Mouse (Mus musculus) hindlimb bud, embryonic 11.5 days (tissue): ENCODE measurements around the gene 4930544G11Rik.

Source experiments
- DNase-seq: peaks from one replicate; pipeline ENCODE4 v3.0.0-alpha.2; 2012; ENCODE audit warnings: low read depth, low spot score; ENCODE audit errors: extremely low spot score

Gene 4930544G11Rik

DNA sequence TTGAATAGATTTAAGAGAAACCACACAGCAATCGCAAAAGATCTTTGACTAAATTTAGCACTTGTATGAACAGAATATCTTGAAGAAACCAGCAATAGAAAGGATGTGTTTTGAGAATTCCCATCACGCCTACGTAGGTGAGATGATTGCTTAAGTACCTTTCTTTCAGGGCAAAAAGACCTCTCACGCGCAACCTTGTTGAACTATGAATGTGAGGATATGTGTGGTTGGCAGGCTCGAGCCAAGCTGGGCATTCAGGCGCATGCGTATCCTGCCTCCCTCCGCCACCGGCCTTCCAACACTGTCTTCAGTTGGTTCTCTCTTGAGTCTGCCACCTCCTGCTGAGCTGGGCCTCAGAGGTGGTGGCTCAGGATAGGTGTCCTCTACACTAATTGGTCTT is at the start of gene 4930544G11Rik:
Gene 4930544G11Rik, plus strand, starts transcription at position 301 of the 400 bp plus-strand sequence.
- DNase-seq, result no peak

DNA sequence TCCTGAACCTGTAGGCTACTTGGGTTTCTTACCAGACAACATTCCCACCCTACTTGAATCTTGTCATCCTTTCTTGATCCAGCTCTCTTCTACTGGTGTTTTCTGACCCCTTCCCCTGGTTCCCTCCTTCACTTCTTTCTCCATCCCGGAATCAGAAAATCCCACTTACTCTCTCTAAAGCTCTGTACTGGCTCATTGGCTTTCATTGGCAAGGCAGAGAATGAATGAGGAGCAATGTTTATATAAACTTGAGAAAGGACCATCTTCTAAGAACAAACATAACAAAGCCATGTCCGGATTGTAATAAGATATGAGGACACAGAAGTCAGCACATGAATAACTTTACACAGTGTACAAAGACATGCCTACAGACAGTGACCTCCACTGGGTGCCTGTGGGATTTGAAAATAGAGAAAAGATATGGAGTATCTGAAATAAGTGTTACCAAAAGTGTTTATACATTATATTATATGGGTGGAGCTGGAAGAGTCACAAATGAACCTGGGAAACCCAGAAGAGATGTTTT is 45.7 kb upstream of the 4930544G11Rik start:
- no peak for DNase-seq

DNA sequence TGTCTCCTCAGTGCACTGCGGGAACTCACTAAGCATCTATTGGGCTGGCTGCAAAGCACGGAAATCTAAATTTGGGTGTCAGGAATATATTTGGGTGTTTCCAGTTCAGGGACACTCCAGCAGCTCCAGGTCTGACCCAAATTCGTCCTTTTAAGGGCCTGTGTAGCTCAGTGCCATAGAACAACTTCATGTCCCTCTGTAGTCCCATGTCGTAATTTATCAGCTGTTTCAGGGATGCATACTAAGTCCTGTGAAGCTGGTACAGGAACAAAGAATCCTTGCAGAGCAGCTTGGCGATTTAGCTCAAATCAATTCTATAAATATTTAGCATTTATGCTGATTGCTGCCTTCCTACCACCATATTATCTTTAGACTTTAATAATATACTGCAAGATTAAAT is 37.0 kb upstream of the 4930544G11Rik start:
- no peak for DNase-seq

DNA sequence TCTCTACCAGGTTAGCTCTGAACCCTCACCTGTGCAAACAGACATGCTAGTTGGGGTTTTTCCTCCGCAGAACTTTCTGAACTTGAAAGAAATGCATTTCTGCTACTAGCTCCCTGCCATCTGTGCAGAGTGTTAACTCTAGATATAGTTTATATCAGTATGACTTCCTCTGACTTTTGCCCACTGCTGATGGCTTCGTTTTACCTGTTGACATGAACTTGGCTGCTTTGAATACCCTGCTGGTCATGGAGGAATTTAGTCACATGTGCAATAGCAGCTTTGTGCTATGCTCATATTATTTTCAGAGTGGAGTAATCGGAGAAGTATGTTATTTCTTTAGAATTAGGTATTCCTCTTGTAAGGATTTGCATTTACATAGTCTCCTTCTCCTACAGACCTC is 30.7 kb upstream of the 4930544G11Rik start:
- DNase-seq, result no peak

DNA sequence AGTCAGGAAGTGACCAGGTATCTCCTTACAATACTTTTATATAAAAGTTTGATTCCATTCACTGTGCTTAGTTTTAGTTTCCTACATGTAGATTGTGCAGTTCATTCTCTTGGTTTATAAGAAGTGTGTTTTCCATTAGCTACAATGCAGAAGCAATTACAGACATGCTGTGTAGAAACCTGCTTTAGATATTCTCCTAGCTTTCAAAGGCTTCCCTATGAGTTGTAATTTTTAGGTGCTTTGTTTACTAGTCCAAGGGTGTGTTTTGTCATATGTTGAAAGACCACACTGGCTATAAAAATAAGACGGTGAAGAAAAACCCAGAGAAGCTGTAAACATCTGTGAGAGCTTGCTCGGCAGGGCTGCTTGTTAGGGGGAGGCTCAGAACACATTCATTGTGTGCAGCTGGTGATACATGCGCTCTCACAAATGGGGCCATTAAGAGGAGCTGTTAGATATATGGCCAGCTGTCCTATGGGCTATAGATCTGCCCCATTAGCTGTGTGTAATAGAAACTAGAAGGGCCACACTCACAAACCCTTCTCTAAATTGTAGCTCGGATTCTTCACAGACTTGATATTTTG is 28.8 kb upstream of the 4930544G11Rik start:
- peak; percentile 77 for DNase-seq

DNA sequence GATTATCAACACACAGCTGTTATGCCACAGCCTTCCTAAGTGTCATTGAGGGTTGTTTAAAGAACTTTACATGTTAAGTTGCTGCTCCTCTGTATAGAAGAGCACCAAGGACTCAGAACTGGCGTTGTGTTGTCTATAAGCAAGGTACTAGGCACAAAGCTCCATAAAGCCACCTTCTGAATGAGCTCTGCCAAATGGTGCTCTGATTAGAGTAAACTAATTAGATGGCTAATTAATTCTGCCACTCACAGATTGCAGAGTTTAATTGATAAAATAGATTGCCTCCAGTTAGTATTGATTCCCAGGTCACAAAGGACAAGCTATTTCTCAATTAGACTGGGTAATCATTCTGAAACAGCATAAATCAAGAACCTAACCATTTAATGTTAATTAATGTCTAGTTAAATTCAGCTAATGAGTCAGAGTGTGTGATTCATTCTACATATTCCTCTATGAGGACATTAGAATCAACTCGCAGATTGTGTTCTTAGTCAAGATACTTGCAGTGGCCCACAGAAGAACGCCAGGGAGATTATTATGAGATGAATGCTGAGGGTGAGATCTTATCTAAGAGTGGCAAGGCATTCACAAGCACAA is 26.6 kb upstream of the 4930544G11Rik start:
- no peak for DNase-seq

DNA sequence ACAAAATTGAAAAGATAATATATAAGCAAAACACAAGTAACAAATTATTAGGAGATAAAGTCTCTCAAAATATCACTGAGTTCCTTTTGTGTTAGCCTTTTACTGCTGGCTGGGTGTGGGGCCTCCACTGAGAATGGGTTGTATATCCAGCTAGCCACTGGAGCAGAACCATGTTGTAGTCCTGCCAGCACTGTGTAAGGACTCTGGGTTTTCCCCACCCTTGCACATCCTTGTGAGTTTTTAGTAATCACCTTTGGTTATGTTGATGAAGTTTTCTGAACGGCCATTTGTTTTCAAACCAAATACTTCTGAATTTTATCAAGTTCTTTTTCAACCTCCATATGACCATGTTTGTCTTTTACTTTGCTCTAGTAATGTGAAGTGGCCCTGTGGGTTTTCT is 21.9 kb upstream of the 4930544G11Rik start:
- DNase-seq, result no peak

DNA sequence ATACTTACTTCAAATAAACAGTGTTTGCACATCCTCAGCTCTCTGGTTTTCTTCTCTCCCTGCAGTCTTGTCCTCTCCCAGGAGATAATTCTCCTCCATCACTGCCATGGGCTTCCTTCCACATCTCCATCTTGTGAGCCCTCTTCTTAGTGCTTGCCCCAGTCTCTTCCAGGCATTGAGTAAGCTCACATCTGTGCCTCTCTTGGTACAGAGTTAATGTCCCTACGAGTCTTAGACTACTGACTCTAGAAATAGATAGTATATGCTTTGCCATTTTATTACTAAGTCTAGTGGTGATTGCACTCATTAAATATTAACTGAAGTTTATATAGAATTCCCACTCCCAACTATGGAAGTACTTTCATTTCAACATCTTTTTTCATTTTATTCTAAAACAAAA is 19.6 kb upstream of the 4930544G11Rik start:
- no peak for DNase-seq

DNA sequence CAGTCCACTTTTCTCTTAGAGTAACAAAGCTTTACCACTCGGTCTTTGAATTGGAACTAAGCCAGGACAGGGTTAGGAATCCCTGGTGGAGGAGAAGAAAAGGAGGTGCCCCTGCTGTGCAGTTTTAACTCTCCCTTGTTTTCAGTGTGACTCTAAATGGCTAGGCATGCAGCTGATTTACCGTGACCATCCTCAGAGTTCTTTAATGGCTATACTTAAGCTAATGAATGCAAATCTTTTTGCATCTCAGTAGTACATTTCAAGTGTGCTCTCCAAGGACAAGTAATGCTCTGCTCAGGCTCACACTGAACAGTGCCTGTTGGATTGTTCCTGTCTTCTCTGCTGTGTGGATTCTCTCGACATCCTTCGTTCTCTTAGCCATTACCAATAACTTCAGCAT is 19.2 kb upstream of the 4930544G11Rik start:
- DNase-seq, result no peak

DNA sequence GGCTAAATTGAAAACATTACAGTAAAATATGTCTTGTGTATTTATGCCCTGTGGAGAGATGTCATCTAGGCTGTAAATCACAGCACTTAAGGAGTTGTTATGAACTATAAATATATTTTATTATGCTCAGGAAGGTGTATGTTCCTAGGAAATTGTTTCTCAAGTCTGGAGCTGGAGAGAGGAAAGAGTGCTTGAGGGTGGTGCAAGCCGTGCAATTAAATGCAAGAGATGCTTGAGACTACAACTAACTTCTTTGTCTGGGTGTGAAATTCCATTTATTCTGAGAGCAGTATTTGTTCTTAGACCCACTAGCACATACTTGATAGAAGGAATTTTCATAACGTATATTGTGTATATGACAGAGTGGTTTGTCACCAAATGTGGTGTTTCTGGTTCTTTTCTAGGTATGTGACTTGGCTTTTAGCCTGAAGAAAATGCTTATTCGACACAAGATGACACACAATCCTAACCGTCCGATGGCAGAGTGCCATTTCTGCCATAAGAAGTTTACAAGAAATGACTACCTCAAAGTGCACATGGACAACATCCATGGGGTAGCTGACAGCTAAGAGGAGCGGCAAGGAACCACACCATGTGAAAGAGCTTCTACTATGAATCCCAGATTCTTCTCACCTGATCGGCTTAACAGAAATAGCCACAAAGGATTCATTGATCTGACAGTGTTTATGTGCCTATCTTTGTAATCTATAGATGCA is 16.7 kb upstream of the 4930544G11Rik start:
- DNase-seq, result no peak

DNA sequence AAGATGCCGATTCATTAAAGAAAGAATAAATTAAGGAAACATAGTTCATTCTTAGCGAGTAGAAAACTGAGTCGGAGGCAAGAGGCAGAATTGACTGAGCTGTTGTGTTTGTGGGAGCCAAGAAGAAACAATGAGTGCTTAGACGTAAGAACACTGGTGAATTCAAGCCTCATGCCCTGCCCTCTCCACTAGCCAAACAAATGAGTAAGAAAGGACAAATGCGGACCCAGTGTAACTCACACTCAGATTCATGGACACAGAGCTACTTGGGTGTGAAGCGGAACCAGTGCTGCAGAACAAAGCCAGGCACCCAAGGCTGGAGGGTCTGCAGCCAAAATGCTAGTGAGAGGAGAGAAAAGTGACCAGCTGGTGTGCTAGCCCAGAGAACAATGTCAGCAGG is 1.9 kb upstream of the 4930544G11Rik start:
- DNase-seq, result no peak

DNA sequence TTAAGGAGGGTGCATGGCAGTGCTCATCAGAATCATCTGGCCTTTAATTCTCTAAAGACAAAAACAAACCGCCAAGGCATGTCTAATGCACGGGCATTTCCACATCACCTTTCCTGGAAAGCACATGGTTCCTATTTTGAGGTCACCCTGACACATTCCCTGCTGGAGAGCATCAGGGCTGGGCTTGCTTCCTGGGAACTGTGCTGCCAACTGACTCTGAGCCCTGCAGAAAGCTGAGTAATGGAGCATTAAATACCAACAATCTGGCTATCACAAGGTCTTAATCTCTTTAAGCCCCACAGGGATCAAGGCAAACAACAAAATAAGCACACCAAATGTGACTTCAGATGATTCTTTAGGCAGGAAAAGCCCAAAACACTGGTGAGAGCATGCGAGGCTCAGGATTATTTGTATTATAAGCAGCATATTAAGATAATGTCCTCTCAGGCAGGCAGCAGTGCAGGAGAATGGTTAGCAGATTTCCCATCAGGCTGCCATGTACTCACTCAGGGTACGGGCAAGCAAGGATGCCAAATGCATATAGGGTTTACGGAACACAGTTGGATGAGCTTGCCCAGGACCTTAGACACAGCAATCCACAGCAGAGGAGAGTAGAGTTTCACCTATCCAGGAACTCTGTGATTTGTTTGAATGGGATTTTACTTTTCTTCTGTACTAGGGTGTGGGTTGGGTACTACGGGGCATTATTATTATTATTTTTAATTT is 17.1 kb downstream of the 4930544G11Rik start:
- no peak for DNase-seq

DNA sequence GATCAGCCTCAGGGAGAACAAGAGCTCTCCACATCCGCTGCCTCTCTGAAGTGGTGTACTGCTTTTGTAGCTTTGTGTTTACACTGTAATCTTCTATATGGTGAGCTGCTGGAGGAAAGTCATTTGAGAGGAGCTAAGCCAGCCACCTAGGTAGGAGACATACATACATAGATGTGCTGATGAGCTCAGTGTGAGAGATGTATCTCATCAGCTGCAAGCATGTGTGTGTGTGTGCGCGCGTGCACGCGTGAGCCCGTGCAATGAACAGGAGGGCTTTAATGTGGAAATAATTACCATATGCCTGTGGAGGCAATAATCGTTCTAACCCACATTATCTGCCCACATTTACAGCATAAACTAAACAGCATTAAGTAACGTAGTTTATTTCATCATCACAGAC is 18.0 kb downstream of the 4930544G11Rik start:
- DNase-seq, result no peak

DNA sequence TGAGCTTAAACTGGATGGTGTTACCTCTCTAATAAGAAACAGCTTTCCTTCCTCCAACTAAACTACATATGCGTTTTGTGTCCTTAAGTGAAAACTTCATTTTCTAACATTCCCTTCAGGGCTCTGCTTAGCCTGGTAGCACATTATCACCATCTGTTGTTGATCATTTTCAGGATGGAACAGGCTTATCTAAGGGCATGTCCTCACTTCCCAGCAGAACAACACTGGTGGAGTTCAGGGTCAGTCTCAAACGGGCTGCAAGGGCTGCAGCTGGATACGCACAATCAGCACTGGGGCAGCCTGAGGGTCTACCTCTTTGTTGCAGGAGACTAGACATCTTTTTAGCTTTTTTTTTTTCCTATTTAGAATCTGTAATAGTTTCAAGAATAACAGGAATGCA is 39.7 kb downstream of the 4930544G11Rik start:
- DNase-seq, result peak; percentile 30

DNA sequence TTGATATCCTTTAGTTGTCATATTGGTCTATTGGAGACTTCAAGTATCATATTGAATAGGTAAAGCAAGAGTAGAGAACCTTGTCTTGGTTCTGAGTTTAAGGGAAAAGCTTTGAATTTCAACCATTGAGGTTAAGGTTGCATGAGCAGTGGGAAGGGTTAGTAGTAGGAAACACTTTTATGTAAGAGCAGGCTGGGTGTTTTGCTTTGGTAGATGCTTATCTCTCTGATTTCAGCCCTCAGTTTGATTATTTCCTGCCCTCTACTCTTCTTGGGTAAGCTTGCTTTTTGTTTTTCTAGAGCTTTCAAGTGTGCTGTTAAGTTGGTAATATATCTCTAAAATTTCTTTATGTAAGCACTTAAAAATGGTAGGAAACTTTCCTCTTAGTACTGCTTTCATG is 45.9 kb downstream of the 4930544G11Rik start:
- DNase-seq, result no peak
